Mouse (Mus musculus) ES-E14 (cell line): Measurements from ENCODE around the gene Atf7ip. TPM values are rescaled to one million over a fixed set of nuclear protein-coding genes. Genes with fewer than 3 reads are reported as not detected.

Source experiments
- DNase-seq: peaks from one replicate; pipeline ENCODE4 v3.0.0-alpha.2; 2013; ENCODE audit warnings: low read depth, low spot score
- H3K27ac ChIP-seq: 2 replicates; pipeline ENCODE4 v1.5.1; 2012; ENCODE audit warnings: low read depth, mild to moderate bottlenecking, low read length, moderate library complexity, mixed read lengths; ENCODE audit not compliant: poor library complexity, insufficient read depth, severe bottlenecking
- H3K36me3 ChIP-seq: 2 replicates; pipeline ENCODE4 v1.6.1; 2012; ENCODE audit warnings: mild to moderate bottlenecking, low read length, moderate library complexity, mixed read lengths; ENCODE audit not compliant: control insufficient read depth, poor library complexity, insufficient read depth, severe bottlenecking
- H3K4me1 ChIP-seq, 2 experiments: fragments of 150-350 bp in 1 of 2; sonication (generic) in 1 of 2; 2 replicates each; pipeline ENCODE4 v1.6.1; 2012; ENCODE audit warnings: low read length in 2 of 2, mild to moderate bottlenecking in 1 of 2, mixed read lengths in 1 of 2; ENCODE audit not compliant: control insufficient read depth in 2 of 2, insufficient read depth in 2 of 2, poor library complexity in 1 of 2
- H3K4me3 ChIP-seq, 2 experiments: fragments of 150-350 bp in 1 of 2; sonication (generic) in 1 of 2; 2 replicates each; pipeline ENCODE4 v1.5.1; 2012; ENCODE audit warnings: low read length in 2 of 2, low read depth in 1 of 2, mild to moderate bottlenecking in 1 of 2, mixed read lengths in 1 of 2; ENCODE audit not compliant: insufficient read depth in 1 of 2, poor library complexity in 1 of 2, severe bottlenecking in 1 of 2
- H3K9ac ChIP-seq: 2 replicates; pipeline ENCODE4 v1.6.1; 2012; ENCODE audit warnings: low read depth, mild to moderate bottlenecking, low read length, mixed read lengths; ENCODE audit not compliant: poor library complexity, insufficient read depth, severe bottlenecking
- H3K9me3 ChIP-seq: fragments of 150-350 bp; sonication (generic); 2 replicates; pipeline ENCODE4 v1.6.1; 2012; ENCODE audit warnings: low read depth, mild to moderate bottlenecking, low read length; ENCODE audit not compliant: control insufficient read depth, insufficient read depth
- CHD2 ChIP-seq: IDR thresholded peaks from 2 replicates; pipeline ENCODE4 v1.6.1; 2014; ENCODE audit warnings: mild to moderate bottlenecking, low read depth, low read length, inconsistent platforms
- HCFC1 ChIP-seq: IDR thresholded peaks from 2 replicates; pipeline ENCODE4 v1.6.1; 2012; ENCODE audit warnings: low read length, inconsistent platforms, borderline replicate concordance; ENCODE audit not compliant: insufficient read depth
- MAFK ChIP-seq: IDR thresholded peaks from 2 replicates; pipeline ENCODE4 v1.6.1; 2014; ENCODE audit warnings: mild to moderate bottlenecking, low read depth, low read length, inconsistent platforms; ENCODE audit not compliant: insufficient read depth
- ZC3H11A ChIP-seq: IDR thresholded peaks from 2 replicates; pipeline ENCODE4 v1.6.1; 2012; ENCODE audit warnings: low read depth, mild to moderate bottlenecking, inconsistent platforms, low read length, borderline replicate concordance
- ZNF384 ChIP-seq: IDR thresholded peaks from 2 replicates; pipeline ENCODE4 v1.6.1; 2012; ENCODE audit warnings: low read depth, low read length, inconsistent platforms
- in situ Hi-C, 2 experiments: fragments of 600-800 bp; cut with MboI; formaldehyde crosslinking; loops; one replicate each; pipeline ENCODE4 v1.15.1; 2025; ENCODE audit warnings: low sequenced_read_pairs in 2 of 2, inconsistent platforms in 1 of 2; ENCODE audit not compliant: unreplicated experiment in 2 of 2
- total RNA-seq: library from RNA; depleted of rRNA; stranded (reverse); fragments of 300-350 nt; gene quantifications from 2 replicates; pipeline ENCODE4 v1.2.3, GENCODE M21; 2012

Gene Atf7ip
- total RNA-seq, 1 experiment, result 26.8 TPM

DNA sequence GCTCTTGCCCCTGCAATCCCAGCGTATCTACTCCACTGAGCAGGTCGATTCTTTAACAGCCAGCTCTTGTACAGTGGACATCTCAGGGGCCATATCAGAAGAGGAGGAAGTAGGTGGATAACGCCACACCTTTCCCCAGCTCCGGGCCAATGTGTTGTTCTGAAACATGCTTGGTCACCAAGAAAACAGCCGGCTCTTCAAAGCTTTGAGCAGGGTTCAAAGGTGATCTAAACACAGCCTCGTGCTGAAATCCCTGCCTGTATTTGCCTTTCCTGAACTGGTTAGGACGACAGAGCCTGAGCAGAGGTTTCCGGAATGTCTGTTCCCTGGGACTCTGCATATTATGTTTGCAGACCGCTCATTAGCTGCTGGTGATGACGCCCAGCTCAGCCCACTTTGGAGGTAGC lies 141.5 kb downstream of the Atf7ip start:
- no peak for TF ChIP-seq HCFC1
- TF ChIP-seq ZNF384, result no peak
- no peak for TF ChIP-seq MAFK
- TF ChIP-seq CHD2, result no peak
- TF ChIP-seq ZC3H11A, result no peak
- no peak overlapping the region for H3K27ac ChIP-seq
- no peaks in the 10 kb centered on the region for H3K36me3 ChIP-seq
- no peak overlapping the region for H3K9ac ChIP-seq
- in situ Hi-C loops, result no loop called here
- no peak overlapping the region for H3K4me3 ChIP-seq
- DNase-seq, result no peak
- no peaks in the 10 kb centered on the region for H3K4me1 ChIP-seq
- no peaks in the 10 kb centered on the region for H3K9me3 ChIP-seq

DNA sequence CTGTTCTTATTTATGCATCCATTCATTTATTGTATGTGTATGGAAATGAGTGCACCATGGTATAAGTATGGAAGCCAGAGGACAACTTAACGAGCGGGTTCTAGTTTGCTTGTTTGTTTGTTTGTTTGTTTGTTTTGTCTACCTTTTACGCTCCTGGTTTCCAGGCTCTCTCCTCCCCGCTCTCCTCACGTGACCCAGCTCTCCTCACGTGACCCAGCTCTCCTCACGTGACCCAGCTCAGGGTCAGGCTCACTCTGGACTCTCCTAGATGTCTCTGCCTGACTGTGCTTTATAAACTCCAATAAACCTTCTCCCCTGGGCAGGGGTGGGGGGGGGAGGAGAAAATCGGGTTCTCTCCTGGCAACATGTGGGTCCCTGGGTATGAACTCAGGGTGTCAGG lies 144.7 kb downstream of the Atf7ip start:
- Histone ChIP-seq H3K36me3 (no peaks in the 10 kb centered on the region), H3K9me3 (no peaks in the 10 kb centered on the region), H3K27ac (no peak overlapping the region), H3K4me3 (no peak overlapping the region), H3K4me1 (no peaks in the 10 kb centered on the region), H3K9ac (no peak overlapping the region)
- in situ Hi-C loops, result no loop called here
- no peak for DNase-seq
- TF ChIP-seq ZNF384 (no peak), ZC3H11A (no peak), CHD2 (no peak), HCFC1 (no peak), MAFK (no peak)

DNA sequence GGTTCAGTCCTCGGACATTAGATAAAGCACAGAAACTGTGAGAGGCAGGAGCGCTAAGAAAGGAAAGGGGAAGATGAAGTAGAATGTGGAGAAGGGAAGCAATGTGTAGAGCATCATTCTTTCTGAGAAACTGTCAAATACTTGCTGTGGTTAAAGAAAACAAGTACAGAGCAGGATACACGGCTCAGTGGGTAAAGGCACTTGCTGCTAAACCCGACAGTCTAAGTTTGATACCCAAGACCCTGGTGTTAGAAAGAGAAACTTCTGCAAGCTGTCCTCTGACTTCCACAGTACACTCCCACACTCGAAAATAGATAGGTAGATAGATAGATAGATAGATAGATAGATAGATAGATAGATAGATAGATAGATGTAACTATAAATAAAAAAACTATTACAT lies 147.4 kb downstream of the Atf7ip start:
- H3K4me1 ChIP-seq, result no peaks in the 10 kb centered on the region
- no peak overlapping the region for H3K9ac ChIP-seq
- in situ Hi-C loops, result no loop called here
- no peaks in the 10 kb centered on the region for H3K9me3 ChIP-seq
- DNase-seq, result no peak
- no peak overlapping the region for H3K27ac ChIP-seq
- no peak overlapping the region for H3K4me3 ChIP-seq
- H3K36me3 ChIP-seq, result no peaks in the 10 kb centered on the region
- TF ChIP-seq ZNF384 (no peak), HCFC1 (no peak), MAFK (no peak), ZC3H11A (no peak), CHD2 (no peak)

DNA sequence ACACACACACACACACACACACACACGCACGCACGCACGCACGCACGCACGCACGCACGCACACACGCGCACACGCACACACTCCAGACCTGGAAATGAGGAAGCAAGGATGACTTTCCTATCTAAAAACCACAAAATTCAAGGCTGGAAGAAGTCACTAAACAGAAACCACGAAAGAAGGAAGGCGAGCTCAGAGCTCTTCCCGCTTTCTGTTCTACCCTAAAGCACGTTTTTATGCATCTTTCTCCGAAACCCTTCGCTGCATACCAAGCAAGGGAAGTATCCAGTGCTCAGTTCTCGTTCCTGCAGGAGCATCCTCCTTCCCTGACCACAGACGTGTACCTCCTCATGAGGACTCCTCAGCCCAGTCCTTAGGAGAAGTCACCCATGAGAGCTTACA lies 148.5 kb downstream of the Atf7ip start:
- TF ChIP-seq MAFK (no peak), HCFC1 (no peak), ZNF384 (no peak), ZC3H11A (no peak), CHD2 (no peak)
- H3K9me3 ChIP-seq, result no peaks in the 10 kb centered on the region
- no peak overlapping the region for H3K27ac ChIP-seq
- H3K9ac ChIP-seq, result no peak overlapping the region
- no peak for DNase-seq
- in situ Hi-C loops, result no loop called here
- no peaks in the 10 kb centered on the region for H3K36me3 ChIP-seq
- H3K4me1 ChIP-seq, result no peaks in the 10 kb centered on the region
- no peak overlapping the region for H3K4me3 ChIP-seq

DNA sequence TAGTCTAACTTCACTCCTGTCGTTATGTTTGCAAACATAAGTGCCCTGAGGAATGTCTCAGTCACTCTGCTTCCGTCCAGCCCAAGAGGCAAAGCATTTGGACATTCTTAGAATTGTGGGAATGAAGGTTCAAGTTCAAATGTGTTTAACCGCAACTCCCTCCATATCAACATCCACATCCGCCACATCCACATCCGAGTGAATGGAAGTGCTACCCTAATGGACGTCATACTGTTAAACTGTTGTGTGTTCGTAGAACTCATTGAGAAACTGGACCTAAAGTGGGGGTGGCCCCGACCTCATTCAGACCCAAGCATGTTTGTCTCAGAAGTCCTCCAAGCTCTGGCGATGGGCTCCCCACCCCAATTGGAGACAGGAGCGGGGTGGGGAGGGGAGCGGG lies 149.8 kb downstream of the Atf7ip start:
- Histone ChIP-seq H3K27ac (no peak overlapping the region), H3K4me1 (peaks cover 0 to 2% of the 10 kb centered on the region in 2 experiments; a peak in 1 of 4 replicates), H3K9me3 (no peaks in the 10 kb centered on the region), H3K36me3 (no peaks in the 10 kb centered on the region), H3K4me3 (no peak overlapping the region), H3K9ac (no peak overlapping the region)
- in situ Hi-C loops, result no loop called here
- DNase-seq, result no peak
- TF ChIP-seq CHD2 (no peak), ZNF384 (no peak), MAFK (no peak), ZC3H11A (no peak), HCFC1 (no peak)
